Mouse (Mus musculus) thymus, adult 2 months (tissue): ENCODE data around the gene Bpifb2. TPM values are rescaled to one million over a fixed set of nuclear protein-coding genes. Genes with fewer than 3 reads are reported as not detected.

ENCODE experiments used
- DNase-seq: peaks from one replicate; pipeline ENCODE4 v3.0.0; 2021
- H3K27ac ChIP-seq: fragments of 200-500 bp; 2 replicates; pipeline ENCODE4 v1.5.1; 2012; ENCODE audit warnings: low read length, control low read depth; ENCODE audit not compliant: control insufficient read depth, insufficient read depth
- H3K27me3 ChIP-seq: fragments of 200-500 bp; 2 replicates; pipeline ENCODE4 v1.6.1; 2012; ENCODE audit warnings: mild to moderate bottlenecking, low read length, moderate library complexity, mixed read lengths; ENCODE audit not compliant: control insufficient read depth, insufficient read depth
- H3K36me3 ChIP-seq: fragments of 200-500 bp; 2 replicates; pipeline ENCODE4 v1.6.1; 2012; ENCODE audit warnings: mild to moderate bottlenecking, low read length, moderate library complexity; ENCODE audit not compliant: control insufficient read depth, insufficient read depth
- H3K4me1 ChIP-seq: fragments of 200-500 bp; replicated peaks from 2 replicates; pipeline ENCODE4 v1.6.1; 2012; ENCODE audit warnings: low read length; ENCODE audit not compliant: control insufficient read depth, insufficient read depth
- H3K4me3 ChIP-seq: fragments of 200-500 bp; 2 replicates; pipeline ENCODE4 v1.5.1; 2012; ENCODE audit warnings: mild to moderate bottlenecking, low read length, control low read depth, moderate library complexity; ENCODE audit not compliant: control insufficient read depth, insufficient read depth
- CTCF ChIP-seq: fragments of 200-500 bp; IDR thresholded peaks from 2 replicates; pipeline ENCODE4 v1.5.1; 2012; ENCODE audit warnings: mild to moderate bottlenecking, control low read depth, low read length, moderate library complexity, borderline replicate concordance; ENCODE audit not compliant: control insufficient read depth, poor library complexity, insufficient read depth; ENCODE audit errors: extremely low read depth
- POLR2A ChIP-seq: fragments of 200-500 bp; IDR thresholded peaks from 2 replicates; pipeline ENCODE4 v1.6.1; 2012; ENCODE audit warnings: mild to moderate bottlenecking, low read length, control low read depth, moderate library complexity; ENCODE audit not compliant: control insufficient read depth, poor library complexity, insufficient read depth; ENCODE audit errors: extremely low read depth
- WGBS: fragments of 180-500 bp; shearing (Covaris S2); methylation state at CpG from one replicate; pipeline ENCODE4 v1.1.7; 2018; 5-methylcytosine and 5-hydroxymethylcytosine counted together
- polyA plus RNA-seq: library from polyadenylated mRNA; depleted of rRNA; stranded (reverse); fragments of >200 nt; gene quantifications from 2 replicates; pipeline ENCODE4 v1.2.3, GENCODE M21; 2012

Gene Bpifb2
- polyA plus RNA-seq, 1 experiment, result 0.73 TPM

DNA sequence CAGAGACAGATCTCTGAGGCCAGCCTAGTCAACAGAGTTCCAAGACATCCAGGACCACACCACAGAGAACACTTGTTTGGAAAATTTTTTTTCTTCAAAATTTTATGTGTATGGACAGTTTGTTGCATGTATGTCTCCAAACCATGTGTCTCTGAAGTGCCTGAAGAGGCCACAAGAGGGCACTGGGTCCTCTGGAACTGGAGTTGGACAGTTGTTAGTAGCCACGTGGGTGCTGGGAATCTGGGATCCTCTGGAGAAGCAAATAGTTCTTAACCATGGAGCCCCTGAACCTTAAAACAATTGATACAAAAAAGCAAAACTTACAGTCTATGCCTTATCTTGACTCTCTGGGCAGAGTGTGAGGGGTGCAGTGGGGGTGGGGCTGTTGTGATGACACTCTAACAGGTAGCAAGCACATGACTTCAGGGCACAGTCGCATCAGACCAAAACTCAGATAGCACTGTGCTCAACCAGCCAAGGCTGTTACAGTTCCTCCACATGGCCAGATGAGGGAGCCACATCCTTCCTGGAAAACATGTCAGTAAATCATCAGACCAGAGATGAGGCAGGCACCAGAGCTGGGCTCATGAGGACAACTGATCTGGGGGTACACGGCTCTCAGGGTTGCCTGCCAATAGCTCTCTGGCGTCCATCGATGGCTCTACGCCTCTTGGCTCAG lies 24.4 kb upstream of the Bpifb2 start:
- peak; percentile 5 for DNase-seq
- Histone ChIP-seq H3K27me3 (no peaks in the 10 kb centered on the region), H3K27ac (no peak overlapping the region), H3K36me3 (no peaks in the 10 kb centered on the region), H3K4me3 (no peak overlapping the region), H3K4me1 (no peaks in the 10 kb centered on the region; the same call in 1 of the 2 replicates)
- WGBS, result 64% methylated on average over 6 of the region's 6 CpGs
- TF ChIP-seq CTCF (peak; percentile 53; the same call in 1 of the 2 replicates), POLR2A (no peak)

DNA sequence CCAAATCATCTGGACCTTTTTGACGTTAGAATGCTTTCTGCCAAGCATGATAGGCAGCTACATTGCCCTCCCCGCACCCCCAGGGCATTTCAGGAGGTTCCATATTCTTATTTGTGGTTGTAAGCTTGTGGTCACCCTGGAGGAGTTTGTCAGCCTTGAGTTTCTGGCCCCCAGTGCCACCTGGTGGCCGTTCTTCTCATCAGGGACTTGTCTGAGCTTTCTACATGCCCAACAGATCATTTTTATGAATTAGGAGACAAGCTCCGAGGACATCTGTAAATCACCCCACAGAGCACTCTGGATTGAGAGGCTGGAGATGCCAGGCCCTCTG lies 23.9 kb upstream of the Bpifb2 start:
- Histone ChIP-seq H3K27ac (no peak overlapping the region), H3K4me3 (no peak overlapping the region), H3K27me3 (no peaks in the 10 kb centered on the region), H3K36me3 (no peaks in the 10 kb centered on the region), H3K4me1 (no peaks in the 10 kb centered on the region; the same call in 1 of the 2 replicates)
- WGBS, result 8% methylated on average over 4 of the region's 4 CpGs
- peak; percentile 41 for DNase-seq
- TF ChIP-seq CTCF (no peak), POLR2A (no peak)

DNA sequence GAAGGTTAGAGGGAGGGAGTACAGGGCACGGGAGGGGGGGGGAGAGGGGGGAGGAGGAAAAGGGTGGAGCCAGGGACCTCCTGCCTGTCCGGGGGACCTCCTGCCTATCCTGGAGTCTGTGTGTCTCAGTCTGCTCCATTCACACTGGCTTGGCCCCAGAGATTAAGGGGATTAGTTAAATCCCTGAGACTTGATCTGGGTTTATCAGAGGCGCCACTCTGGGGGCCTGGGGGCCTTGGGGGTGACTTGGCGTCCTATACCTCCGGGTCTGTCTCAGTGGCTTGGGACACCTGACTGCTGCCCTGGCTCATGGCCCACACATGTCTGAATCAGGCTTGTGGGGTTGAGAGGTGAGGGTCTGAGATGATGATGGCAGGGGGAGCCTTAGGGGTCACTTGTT lies 21.3 kb upstream of the Bpifb2 start:
- no peak overlapping the region for H3K27ac ChIP-seq
- no peak overlapping the region for H3K4me3 ChIP-seq
- H3K27me3 ChIP-seq, result no peaks in the 10 kb centered on the region
- no peaks in the 10 kb centered on the region; the same call in 1 of the 2 replicates for H3K4me1 ChIP-seq
- TF ChIP-seq POLR2A, result no peak
- TF ChIP-seq CTCF, result no peak
- no peak for DNase-seq
- 48% methylated on average over 5 of the region's 5 CpGs for WGBS
- no peaks in the 10 kb centered on the region for H3K36me3 ChIP-seq

DNA sequence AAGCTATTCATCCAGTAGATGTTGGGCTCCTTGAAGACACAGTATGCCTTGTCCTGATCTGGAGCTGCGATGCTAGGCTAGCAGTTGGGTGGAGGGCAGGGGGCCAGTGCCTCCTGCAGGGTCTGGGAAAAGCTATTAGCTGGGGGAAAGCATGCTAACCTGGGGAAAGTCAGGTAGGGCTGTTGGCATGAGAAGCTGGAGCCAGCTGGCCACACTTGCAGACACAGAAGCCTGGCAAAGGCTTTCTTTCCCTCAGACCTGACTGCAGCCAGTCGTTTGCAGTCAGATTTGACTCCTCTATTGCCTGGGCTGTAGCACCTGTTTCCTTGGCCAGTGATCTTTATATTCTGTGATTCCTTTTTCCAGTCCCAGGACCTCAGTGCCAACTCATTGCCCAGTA lies 15.3 kb upstream of the Bpifb2 start:
- H3K27me3 ChIP-seq, result no peaks in the 10 kb centered on the region
- no peaks in the 10 kb centered on the region for H3K4me1 ChIP-seq
- H3K27ac ChIP-seq, result no peak overlapping the region
- H3K4me3 ChIP-seq, result no peak overlapping the region
- H3K36me3 ChIP-seq, result no peaks in the 10 kb centered on the region
- DNase-seq, result no peak
- no peak for TF ChIP-seq POLR2A
- TF ChIP-seq CTCF, result no peak
- 83% methylated on average over 2 of the region's 2 CpGs for WGBS

DNA sequence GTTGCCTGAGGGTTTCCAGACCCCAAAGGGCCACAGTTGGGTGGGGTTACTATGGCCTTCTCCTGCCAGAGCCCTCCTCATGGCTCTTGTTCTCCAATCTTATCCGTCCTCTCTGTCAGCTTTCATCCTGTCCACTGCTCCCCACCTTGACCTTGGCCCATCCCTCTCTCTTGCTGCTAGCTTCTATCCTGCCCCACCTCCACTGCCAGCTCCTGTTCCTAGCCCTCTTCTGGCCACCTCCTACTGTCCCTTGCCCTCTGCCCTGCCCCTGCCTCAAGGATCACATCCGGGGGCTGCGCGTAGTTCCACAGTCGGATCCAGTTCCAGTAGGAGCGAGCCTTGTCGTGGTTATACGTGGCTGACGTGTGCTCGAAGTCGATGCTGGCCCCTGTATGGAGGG lies 14.5 kb upstream of the Bpifb2 start:
- Histone ChIP-seq H3K36me3 (no peaks in the 10 kb centered on the region), H3K4me3 (no peak overlapping the region), H3K4me1 (no peaks in the 10 kb centered on the region), H3K27me3 (no peaks in the 10 kb centered on the region), H3K27ac (no peak overlapping the region)
- DNase-seq, result no peak
- TF ChIP-seq CTCF (no peak), POLR2A (no peak)
- WGBS, result 95% methylated on average over 11 of the region's 11 CpGs

DNA sequence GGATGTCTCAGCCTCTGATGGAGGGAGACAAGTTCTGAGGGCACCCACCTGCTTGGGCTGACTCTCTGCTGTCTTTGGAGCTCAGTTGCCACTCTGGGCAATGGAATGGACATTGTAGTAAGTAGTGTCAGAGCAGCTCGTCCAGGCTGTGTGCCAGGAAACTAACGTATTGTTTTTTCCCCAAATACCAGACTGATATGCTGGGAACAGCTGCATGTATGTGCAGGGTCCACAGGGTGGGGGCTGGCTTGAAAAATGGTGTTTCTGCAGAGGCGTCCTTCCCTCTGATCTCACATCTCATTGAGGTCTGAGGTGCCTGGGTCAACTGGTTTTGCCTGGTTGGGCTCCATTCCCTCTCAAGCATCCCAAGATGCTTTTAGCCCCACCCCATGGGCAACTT lies 14.1 kb upstream of the Bpifb2 start:
- no peaks in the 10 kb centered on the region for H3K27me3 ChIP-seq
- no peak overlapping the region for H3K4me3 ChIP-seq
- no peak overlapping the region for H3K27ac ChIP-seq
- no peaks in the 10 kb centered on the region for H3K36me3 ChIP-seq
- TF ChIP-seq POLR2A, result no peak
- TF ChIP-seq CTCF, result no peak
- 63% methylated on average over 3 of the region's 3 CpGs for WGBS
- H3K4me1 ChIP-seq, result no peaks in the 10 kb centered on the region
- DNase-seq, result no peak

DNA sequence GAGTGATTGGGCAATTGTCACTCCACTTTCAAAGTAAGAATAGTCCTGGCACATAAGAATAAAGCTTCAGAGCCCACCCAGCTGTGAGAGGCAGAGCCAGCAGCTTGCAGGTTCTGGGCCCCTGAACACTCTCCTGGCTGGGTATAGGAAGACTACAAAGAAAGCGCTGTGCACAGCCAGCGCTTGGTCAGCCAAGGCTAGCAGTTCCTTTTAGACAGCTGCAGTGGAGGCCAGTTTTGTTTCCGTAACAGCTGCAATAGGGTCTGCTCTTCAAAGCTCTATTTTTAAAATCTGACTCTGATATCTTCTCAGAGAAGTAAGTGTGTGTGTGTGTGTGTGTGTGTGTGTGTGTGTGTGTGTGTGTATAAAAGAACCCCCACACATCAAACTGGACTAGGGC lies 12.9 kb upstream of the Bpifb2 start:
- H3K4me3 ChIP-seq, result no peak overlapping the region
- H3K27ac ChIP-seq, result no peak overlapping the region
- H3K27me3 ChIP-seq, result no peaks in the 10 kb centered on the region
- H3K36me3 ChIP-seq, result no peaks in the 10 kb centered on the region
- 75% methylated on average over 3 of the region's 3 CpGs for WGBS
- H3K4me1 ChIP-seq, result no peaks in the 10 kb centered on the region
- TF ChIP-seq CTCF, result no peak
- no peak for TF ChIP-seq POLR2A
- no peak for DNase-seq
